Mouse (Mus musculus) limb, embryonic 14.5 days (tissue): ENCODE measurements around the gene Zfhx2. TPM values are rescaled to one million over a fixed set of nuclear protein-coding genes. Genes with fewer than 3 reads are reported as not detected.

Experiments
- ATAC-seq: fragments of 200-750 bp; cut with Nextera tagmentation; 2 replicates; pipeline ENCODE4 v1.8.0; 2017; ENCODE audit warnings: low read depth, moderate number of reproducible peaks, moderate TSS enrichment; ENCODE audit not compliant: low FRiP score
- DNase-seq: peaks from one replicate; pipeline ENCODE4 v3.0.0-alpha.2; 2015; ENCODE audit warnings: low spot score
- H3K27ac ChIP-seq: fragments of 300-500 bp; sonication (generic); replicated peaks from 2 replicates; pipeline ENCODE4 v1.5.1; 2014; ENCODE audit warnings: low read depth, mild to moderate bottlenecking, low read length, moderate library complexity, mixed read lengths
- H3K27me3 ChIP-seq: fragments of 300-500 bp; sonication (generic); 2 replicates; pipeline ENCODE4 v1.6.1; 2014; ENCODE audit warnings: low read length, mixed read lengths; ENCODE audit not compliant: control insufficient read depth, insufficient read depth
- H3K36me3 ChIP-seq: fragments of 300-500 bp; sonication (generic); 2 replicates; pipeline ENCODE4 v1.6.1; 2014; ENCODE audit warnings: mild to moderate bottlenecking, low read length, moderate library complexity, mixed read lengths; ENCODE audit not compliant: control insufficient read depth, insufficient read depth
- H3K4me1 ChIP-seq: fragments of 300-500 bp; sonication (generic); 2 replicates; pipeline ENCODE4 v1.6.1; 2014; ENCODE audit warnings: antibody characterized with exemption, low read length, mixed read lengths; ENCODE audit not compliant: control insufficient read depth, insufficient read depth
- H3K4me2 ChIP-seq: fragments of 300-500 bp; sonication (generic); replicated peaks from 2 replicates; pipeline ENCODE4 v1.6.1; 2014; ENCODE audit warnings: low read depth, mild to moderate bottlenecking, low read length, moderate library complexity; ENCODE audit not compliant: severe bottlenecking
- H3K4me3 ChIP-seq: fragments of 300-500 bp; sonication (generic); replicated peaks from 2 replicates; pipeline ENCODE4 v1.5.1; 2014; ENCODE audit warnings: low read length
- H3K9ac ChIP-seq: fragments of 300-500 bp; sonication (generic); 2 replicates; pipeline ENCODE4 v1.6.1; 2014; ENCODE audit warnings: mild to moderate bottlenecking, low read depth, low read length, moderate library complexity; ENCODE audit not compliant: severe bottlenecking
- H3K9me3 ChIP-seq: fragments of 300-500 bp; sonication (generic); 2 replicates; pipeline ENCODE4 v1.6.1; 2016; ENCODE audit warnings: low read length; ENCODE audit not compliant: control insufficient read depth
- POLR2A ChIP-seq: fragments of 200-500 bp; IDR thresholded peaks from 2 replicates; pipeline ENCODE4 v1.8.0; 2012; ENCODE audit warnings: inconsistent platforms, mild to moderate bottlenecking, moderate library complexity, borderline replicate concordance; ENCODE audit not compliant: insufficient read depth, insufficient read length; ENCODE audit errors: extremely low read depth
- WGBS: fragments of 180-500 bp; shearing (Covaris S2); extraction: QIAGEN DNeasy Blood & Tissue Kit; methylation state at CpG from one replicate; pipeline ENCODE4 v1.1.7; 2014; 5-methylcytosine and 5-hydroxymethylcytosine counted together
- polyA plus RNA-seq, 2 experiments: library from polyadenylated mRNA; depleted of rRNA in 1 of 2; stranded (reverse) in 1 of 2; unstranded in 1 of 2; fragments of >200 nt; fragmentation: Nextera tagmentation in 1 of 2; extraction: Ambion mirVana in 1 of 2; gene quantifications; 2 replicates each; pipeline versions ENCODE4 v1.2.1 to v1.2.3; 2012 to 2014

Zfhx2 gene
- polyA plus RNA-seq, 2 experiments = 3.7 to 5.3 TPM

- no peak overlapping the region for H3K4me2 ChIP-seq
- WGBS = 90% methylated on average over 15 of the region's 15 CpGs
Measured at GRCm38 (mm10) chr14:55023011-55023410, 69.1 kb downstream of the Zfhx2 start.

DNA sequence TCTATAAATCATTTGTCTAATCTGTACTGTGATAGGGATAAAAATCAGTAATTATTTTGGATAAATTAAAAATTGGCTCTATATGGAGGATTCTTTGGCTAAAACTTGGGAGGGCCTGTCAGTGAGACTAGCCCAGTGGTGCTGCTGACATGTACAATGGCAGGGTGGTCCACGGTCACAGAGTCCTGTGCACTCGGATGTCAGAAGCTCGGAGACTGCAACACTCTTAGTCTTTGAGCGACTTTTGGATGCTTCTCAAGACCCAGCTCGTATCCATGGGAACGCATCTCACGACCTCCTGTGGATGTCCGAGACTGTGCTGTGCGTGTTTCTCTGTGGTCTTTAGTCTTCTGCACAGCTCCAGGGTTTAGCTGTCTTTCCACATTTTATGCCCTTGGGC, 71.7 kb downstream of the Zfhx2 start:
- Histone ChIP-seq H3K27me3 (no peaks in the 10 kb centered on the region), H3K4me3 (no peak overlapping the region), H3K9me3 (no peaks in the 10 kb centered on the region), H3K9ac (no peak overlapping the region), H3K4me2 (no peak overlapping the region), H3K36me3 (peaks cover 67% of the 10 kb centered on the region), H3K27ac (no peak overlapping the region), H3K4me1 (peaks cover 3% of the 10 kb centered on the region; the same call in 1 of the 2 replicates)
- DNase-seq (no peak), ATAC-seq (no peak)
- WGBS = 88% methylated on average over 9 of the region's 9 CpGs
- TF ChIP-seq POLR2A = no peak

More at GRCm38 (mm10) chr14:55023011-55023410, 69.1 kb downstream of the Zfhx2 start:
- H3K27me3 ChIP-seq = no peaks in the 10 kb centered on the region
- no peak for TF ChIP-seq POLR2A
- no peaks in the 10 kb centered on the region for H3K4me1 ChIP-seq
- ATAC-seq (no peak), DNase-seq (no peak)
- no peak overlapping the region for H3K27ac ChIP-seq
- no peak overlapping the region for H3K4me3 ChIP-seq
- no peaks in the 10 kb centered on the region for H3K9me3 ChIP-seq
- peaks cover 53% of the 10 kb centered on the region for H3K36me3 ChIP-seq
- H3K9ac ChIP-seq = no peak overlapping the region

DNA sequence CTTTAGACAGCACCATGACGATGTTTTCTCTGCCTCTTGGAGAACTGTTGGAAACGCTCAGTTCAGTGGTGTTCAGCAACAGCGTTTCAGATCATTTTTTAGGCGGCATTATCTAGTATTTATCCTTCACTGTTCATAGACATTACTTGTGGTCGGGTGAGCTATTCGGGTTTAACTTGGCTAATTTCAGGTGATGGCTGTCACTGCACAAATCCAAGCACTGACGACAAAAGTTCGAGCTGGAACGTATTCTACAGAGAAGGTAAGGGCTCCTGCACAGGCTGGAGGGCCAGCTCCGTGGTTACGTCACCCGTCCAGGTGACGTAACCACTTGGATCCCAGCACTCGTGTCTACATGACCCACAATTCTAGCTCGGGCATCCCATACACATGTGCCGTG, 75.2 kb downstream of the Zfhx2 start:
- DNase-seq = no peak
- H3K27ac ChIP-seq = no peak overlapping the region
- no peak overlapping the region for H3K9ac ChIP-seq
- no peak overlapping the region for H3K4me3 ChIP-seq
- no peak for ATAC-seq
- H3K27me3 ChIP-seq = no peaks in the 10 kb centered on the region
- no peaks in the 10 kb centered on the region for H3K9me3 ChIP-seq
- 93% methylated on average over 16 of the region's 16 CpGs for WGBS
- H3K4me1 ChIP-seq = peaks cover 5% of the 10 kb centered on the region
- no peak overlapping the region for H3K4me2 ChIP-seq
- H3K36me3 ChIP-seq = peaks cover 40% of the 10 kb centered on the region
- no peak for TF ChIP-seq POLR2A

DNA sequence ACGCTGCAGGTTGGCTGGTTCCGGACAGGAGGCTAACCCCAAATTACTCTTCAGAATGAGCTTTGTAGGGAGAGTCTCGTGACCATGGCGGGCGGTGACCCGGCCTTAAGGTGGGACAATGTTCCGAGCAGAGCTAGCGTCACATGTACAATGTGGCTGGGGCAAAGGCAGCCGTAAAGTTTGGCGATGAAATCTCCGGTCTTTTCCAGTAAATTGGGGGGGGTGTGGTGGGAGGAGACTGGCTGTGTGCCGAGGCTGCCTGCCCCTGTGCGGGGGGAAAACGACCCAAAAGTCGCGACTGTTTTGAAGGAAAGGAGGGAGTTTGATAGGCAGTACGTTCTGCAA, 76.4 kb downstream of the Zfhx2 start:
- WGBS = under 1% methylated on average over 17 of the region's 17 CpGs
- Histone ChIP-seq H3K4me2 (peak overlapping the region; percentile 74), H3K4me3 (peak overlapping the region; percentile 63), H3K27ac (peak overlapping the region; percentile 3; the same call in 1 of the 2 replicates), H3K4me1 (peaks cover 5% of the 10 kb centered on the region), H3K9ac (peak overlapping the region; percentile 71), H3K36me3 (peaks cover 29% of the 10 kb centered on the region), H3K9me3 (no peaks in the 10 kb centered on the region), H3K27me3 (no peaks in the 10 kb centered on the region)
- DNase-seq = peak; percentile 28
- no peak for TF ChIP-seq POLR2A
- ATAC-seq = peak; percentile 10; the same call in 1 of the 2 replicates

GRCm38 (mm10) chr14:55014991-55015766, 76.9 kb downstream of the Zfhx2 start, which contains the start of gene Ngdn:
Gene Ngdn (plus strand): TSS chr14:55015454.
- TF ChIP-seq POLR2A = peak; percentile 81; the same call in 1 of the 2 replicates
- H3K4me2 ChIP-seq = peak within 1 kb of the TSS; percentile 74
- peak within 1 kb of the TSS; percentile 85 for H3K9ac ChIP-seq
- H3K36me3 ChIP-seq = peaks cover 24% of the 10 kb centered on the region
- no peaks in the 10 kb centered on the region for H3K27me3 ChIP-seq
- peak; percentile 96 for ATAC-seq
- under 1% methylated on average over 36 of the region's 36 CpGs for WGBS
- H3K9me3 ChIP-seq = no peaks in the 10 kb centered on the region
- H3K4me3 ChIP-seq = peak within 1 kb of the TSS; percentile 63
- peak; percentile 100 for DNase-seq
- H3K4me1 ChIP-seq = peaks cover 5% of the 10 kb centered on the region
- H3K27ac ChIP-seq = peak within 1 kb of the TSS; percentile 95
